Mouse (Mus musculus) heart, embryonic 12.5 days (tissue): ENCODE results near the gene Stk11. TPM values are rescaled to one million over a fixed set of nuclear protein-coding genes. Genes with fewer than 3 reads are reported as not detected.
A peak's percentile ranks its signal among the peaks of the same experiment; 100 is the strongest.

ENCODE experiments used
- ATAC-seq: fragments of 200-750 bp; cut with Nextera tagmentation; 2 replicates; pipeline ENCODE4 v1.8.0; 2017; ENCODE audit warnings: moderate TSS enrichment, moderate library complexity; ENCODE audit not compliant: insufficient number of reproducible peaks, low FRiP score
- H3K27ac ChIP-seq: fragments of 300-500 bp; sonication (generic); 2 replicates; pipeline ENCODE4 v1.5.1; 2016; ENCODE audit warnings: mild to moderate bottlenecking, moderate library complexity; ENCODE audit not compliant: poor library complexity, severe bottlenecking
- H3K27me3 ChIP-seq: fragments of 300-500 bp; sonication (generic); replicated peaks from 2 replicates; pipeline ENCODE4 v1.6.1; 2016; ENCODE audit warnings: mild to moderate bottlenecking, moderate library complexity
- H3K36me3 ChIP-seq: fragments of 300-500 bp; sonication (generic); 2 replicates; pipeline ENCODE4 v1.6.1; 2016; ENCODE audit warnings: mild to moderate bottlenecking, moderate library complexity
- H3K4me1 ChIP-seq: fragments of 300-500 bp; sonication (generic); replicated peaks from 2 replicates; pipeline ENCODE4 v1.6.1; 2016; ENCODE audit warnings: mild to moderate bottlenecking
- H3K4me2 ChIP-seq: fragments of 300-500 bp; sonication (generic); 2 replicates; pipeline ENCODE4 v1.6.1; 2016; ENCODE audit warnings: mild to moderate bottlenecking, moderate library complexity
- H3K4me3 ChIP-seq: fragments of 300-500 bp; sonication (generic); 2 replicates; pipeline ENCODE4 v1.5.1; 2016; ENCODE audit warnings: mild to moderate bottlenecking
- H3K9ac ChIP-seq: fragments of 300-500 bp; sonication (generic); 2 replicates; pipeline ENCODE4 v1.6.1; 2016; ENCODE audit warnings: mild to moderate bottlenecking, moderate library complexity
- H3K9me3 ChIP-seq: fragments of 300-500 bp; sonication (generic); replicated peaks from 2 replicates; pipeline ENCODE4 v1.6.1; 2016; ENCODE audit warnings: mild to moderate bottlenecking, moderate library complexity
- WGBS: fragments of 180-500 bp; shearing (Covaris S2); methylation state at CpG from one replicate; pipeline ENCODE4 v1.1.7; 2016; 5-methylcytosine and 5-hydroxymethylcytosine counted together
- polyA plus RNA-seq: library from polyadenylated mRNA; unstranded; fragments of >200 nt; fragmentation: Nextera tagmentation; extraction: Ambion mirVana; gene quantifications from 2 replicates; pipeline ENCODE4 v1.2.1, GENCODE M21; 2016

The Stk11 gene
- polyA plus RNA-seq, 1 experiment from 2014 or later, result 10.8 TPM

- peaks cover 70% of the 10 kb centered on the region for H3K36me3 ChIP-seq
- 4% methylated on average over 24 of the region's 26 CpGs for WGBS
Measured at GRCm38 (mm10) chr10:80151211-80152034, 35.8 kb downstream of the Stk11 start.

GRCm38 (mm10) chr10:80152071-80152872, 36.7 kb downstream of the Stk11 start:
- Histone ChIP-seq H3K36me3 (peaks cover 75% of the 10 kb centered on the region), H3K4me1 (peaks cover 65% of the 10 kb centered on the region), H3K9ac (peak overlapping the region; percentile 100), H3K4me2 (peak overlapping the region; percentile 87), H3K27ac (peak overlapping the region; percentile 98), H3K4me3 (peak overlapping the region; percentile 90), H3K27me3 (no peaks in the 10 kb centered on the region), H3K9me3 (no peaks in the 10 kb centered on the region)
- WGBS, result 12% methylated on average over 15 of the region's 15 CpGs
- ATAC-seq, result no peak

More at GRCm38 (mm10) chr10:80151211-80152034, 35.8 kb downstream of the Stk11 start:
- Histone ChIP-seq H3K9me3 (no peaks in the 10 kb centered on the region), H3K4me2 (peak overlapping the region; percentile 87), H3K9ac (peak overlapping the region; percentile 100), H3K27ac (peak overlapping the region; percentile 98), H3K4me1 (peaks cover 65% of the 10 kb centered on the region), H3K4me3 (peak overlapping the region; percentile 90), H3K27me3 (no peaks in the 10 kb centered on the region)
- no peak for ATAC-seq

DNA sequence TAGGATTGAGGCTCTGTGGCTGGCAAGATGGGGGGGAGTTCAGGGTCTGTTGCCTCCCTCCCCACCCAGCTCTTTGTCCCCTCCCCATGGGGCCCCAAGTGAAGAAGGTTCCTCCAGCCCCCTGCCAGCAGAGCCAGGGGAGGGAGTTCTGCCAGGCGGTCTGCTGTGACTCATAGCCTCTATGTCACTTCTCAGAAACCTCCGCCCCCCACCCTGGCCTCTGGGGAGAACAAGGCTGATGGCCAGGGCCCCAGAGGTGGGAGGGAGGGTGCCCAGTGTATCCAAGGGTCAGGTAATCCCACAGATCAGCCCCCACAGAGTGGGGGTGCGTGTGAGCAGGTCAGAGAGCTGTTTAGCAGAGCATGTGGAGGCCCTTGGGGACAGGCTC, 37.3 kb downstream of the Stk11 start:
- Histone ChIP-seq H3K36me3 (peaks cover 79% of the 10 kb centered on the region), H3K4me1 (peaks cover 64% of the 10 kb centered on the region), H3K9me3 (no peaks in the 10 kb centered on the region), H3K9ac (peak overlapping the region; percentile 100), H3K27ac (peak overlapping the region; percentile 98), H3K27me3 (no peaks in the 10 kb centered on the region), H3K4me2 (peak overlapping the region; percentile 87), H3K4me3 (peak overlapping the region; percentile 90)
- no peak for ATAC-seq
- WGBS, result 27% methylated on average over 3 of the region's 3 CpGs

DNA sequence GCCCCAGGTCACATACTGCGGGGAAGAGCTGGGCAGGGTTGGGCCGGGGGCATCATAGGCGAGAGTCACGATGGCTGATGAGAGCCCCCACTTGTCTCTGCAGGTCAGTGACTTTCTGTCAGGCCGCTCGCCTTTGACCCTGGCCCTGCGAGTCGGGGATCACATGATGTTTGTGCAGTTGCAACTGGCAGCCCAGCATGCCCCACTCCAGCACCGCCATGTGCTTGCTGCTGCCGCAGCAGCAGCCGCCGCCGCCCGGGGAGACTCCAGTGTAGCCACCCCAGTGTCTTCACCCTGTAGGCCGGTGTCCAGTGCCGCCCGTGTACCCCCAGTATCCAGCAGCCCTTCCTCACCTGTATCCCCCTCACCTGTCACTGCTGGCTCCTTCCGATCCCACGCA, 38.1 kb downstream of the Stk11 start:
- H3K27ac ChIP-seq, result peak overlapping the region; percentile 98
- H3K9ac ChIP-seq, result peak overlapping the region; percentile 100
- peaks cover 80% of the 10 kb centered on the region for H3K36me3 ChIP-seq
- H3K9me3 ChIP-seq, result no peaks in the 10 kb centered on the region
- H3K4me2 ChIP-seq, result peak overlapping the region; percentile 87; the same call in 1 of the 2 replicates
- H3K4me1 ChIP-seq, result peaks cover 71% of the 10 kb centered on the region
- H3K27me3 ChIP-seq, result no peaks in the 10 kb centered on the region
- WGBS, result 86% methylated on average over 19 of the region's 19 CpGs
- H3K4me3 ChIP-seq, result no peak overlapping the region
- no peak for ATAC-seq

- no peak overlapping the region for H3K4me2 ChIP-seq
- peak overlapping the region; percentile 98; the same call in 1 of the 2 replicates for H3K27ac ChIP-seq
- H3K4me1 ChIP-seq, result peaks cover 78% of the 10 kb centered on the region
- H3K36me3 ChIP-seq, result peaks cover 81% of the 10 kb centered on the region
- 0 out of 2 replicates have a peak overlapping the region, but pooled peaks have one; percentile 0 for H3K4me3 ChIP-seq
- H3K9ac ChIP-seq, result peak overlapping the region; percentile 100; the same call in 1 of the 2 replicates
- H3K27me3 ChIP-seq, result no peaks in the 10 kb centered on the region
- ATAC-seq, result no peak
- no peaks in the 10 kb centered on the region for H3K9me3 ChIP-seq
- WGBS, result 84% methylated on average over 7 of the region's 7 CpGs
Measured at GRCm38 (mm10) chr10:80154384-80154783, 38.8 kb downstream of the Stk11 start.

GRCm38 (mm10) chr10:80155277-80155676, 39.7 kb downstream of the Stk11 start:
- no peaks in the 10 kb centered on the region for H3K27me3 ChIP-seq
- peaks cover 74% of the 10 kb centered on the region for H3K36me3 ChIP-seq
- no peak for ATAC-seq
- no peak overlapping the region for H3K4me3 ChIP-seq
- H3K27ac ChIP-seq, result peak overlapping the region; percentile 19
- H3K4me2 ChIP-seq, result no peak overlapping the region
- no peaks in the 10 kb centered on the region for H3K9me3 ChIP-seq
- peaks cover 83% of the 10 kb centered on the region for H3K4me1 ChIP-seq
- WGBS, result 48% methylated on average over 1 of the region's 1 CpGs
- H3K9ac ChIP-seq, result peak overlapping the region; percentile 100

DNA sequence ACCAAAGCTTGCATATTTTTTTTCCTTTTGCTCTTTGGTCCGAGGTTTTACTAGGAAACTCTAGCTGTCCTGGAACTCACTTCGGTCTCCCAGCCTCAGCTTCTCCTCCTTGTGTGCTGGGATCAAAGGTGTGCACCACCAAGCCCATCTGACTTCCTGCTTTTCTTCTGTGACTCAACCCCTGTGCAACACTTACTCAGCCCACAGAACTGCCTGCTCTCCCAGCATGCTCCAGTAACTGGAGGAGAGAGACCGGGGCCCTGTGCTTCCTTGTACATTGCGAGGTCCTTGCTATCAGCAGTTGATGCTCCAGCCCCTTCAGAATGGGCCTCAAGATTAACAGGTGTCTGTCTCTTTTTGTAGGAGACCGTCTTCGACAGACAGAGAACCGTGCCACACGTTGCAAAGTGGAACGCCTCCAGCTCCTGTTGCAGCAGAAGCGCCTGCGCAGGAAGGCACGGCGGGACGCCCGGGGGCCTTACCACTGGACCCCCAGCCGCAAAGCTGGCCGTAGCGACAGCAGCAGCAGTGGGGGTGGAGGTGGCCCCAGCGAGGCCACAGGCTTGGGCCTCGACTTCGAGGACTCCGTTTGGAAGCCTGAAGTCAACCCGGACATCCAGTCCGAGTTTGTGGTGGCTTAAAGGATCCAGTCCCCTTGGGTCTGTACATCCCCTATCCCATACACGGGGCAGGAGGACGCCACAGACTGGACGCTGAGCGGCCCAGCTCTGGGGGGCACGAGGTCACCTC, 40.6 kb downstream of the Stk11 start:
- no peak overlapping the region for H3K4me3 ChIP-seq
- H3K9ac ChIP-seq, result peak overlapping the region; percentile 45
- H3K9me3 ChIP-seq, result no peaks in the 10 kb centered on the region
- peak overlapping the region; percentile 97 for H3K27ac ChIP-seq
- H3K4me2 ChIP-seq, result no peak overlapping the region
- no peaks in the 10 kb centered on the region for H3K27me3 ChIP-seq
- no peak for ATAC-seq
- 83% methylated on average over 29 of the region's 29 CpGs for WGBS
- H3K4me1 ChIP-seq, result peaks cover 92% of the 10 kb centered on the region
- peaks cover 67% of the 10 kb centered on the region for H3K36me3 ChIP-seq

DNA sequence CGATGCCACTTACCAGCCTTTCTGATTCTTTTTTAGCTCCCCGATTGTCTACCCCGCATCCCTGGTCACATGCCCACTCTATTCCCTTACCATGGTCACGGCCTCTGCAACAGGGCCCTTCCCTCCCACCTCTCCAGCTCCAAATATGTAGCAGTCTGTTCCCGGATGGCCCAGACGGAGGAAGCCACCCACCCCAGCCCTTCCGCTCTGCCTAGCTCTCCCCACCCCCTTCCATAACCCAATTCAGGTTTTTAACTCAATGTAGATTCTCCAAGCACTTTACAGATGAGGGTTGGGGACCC, 41.1 kb downstream of the Stk11 start:
- Histone ChIP-seq H3K4me3 (no peak overlapping the region), H3K27me3 (no peaks in the 10 kb centered on the region), H3K4me1 (peaks cover 95% of the 10 kb centered on the region), H3K9me3 (no peaks in the 10 kb centered on the region), H3K36me3 (peaks cover 62% of the 10 kb centered on the region), H3K4me2 (no peak overlapping the region), H3K27ac (peak overlapping the region; percentile 97), H3K9ac (peak overlapping the region; percentile 45)
- ATAC-seq, result no peak
- WGBS, result 55% methylated on average over 7 of the region's 7 CpGs

- ATAC-seq, result no peak
- H3K4me3 ChIP-seq, result no peak overlapping the region
- H3K4me2 ChIP-seq, result 0 out of 2 replicates have a peak overlapping the region, but pooled peaks have one; percentile 11
- H3K27me3 ChIP-seq, result no peaks in the 10 kb centered on the region
- H3K27ac ChIP-seq, result peak overlapping the region; percentile 97
- 52% methylated on average over 15 of the region's 15 CpGs for WGBS
- H3K9me3 ChIP-seq, result no peaks in the 10 kb centered on the region
- peak overlapping the region; percentile 48; the same call in 1 of the 2 replicates for H3K9ac ChIP-seq
- peaks cover 95% of the 10 kb centered on the region for H3K4me1 ChIP-seq
- H3K36me3 ChIP-seq, result peaks cover 56% of the 10 kb centered on the region
Measured at GRCm38 (mm10) chr10:80157141-80157929, 41.7 kb downstream of the Stk11 start.

DNA sequence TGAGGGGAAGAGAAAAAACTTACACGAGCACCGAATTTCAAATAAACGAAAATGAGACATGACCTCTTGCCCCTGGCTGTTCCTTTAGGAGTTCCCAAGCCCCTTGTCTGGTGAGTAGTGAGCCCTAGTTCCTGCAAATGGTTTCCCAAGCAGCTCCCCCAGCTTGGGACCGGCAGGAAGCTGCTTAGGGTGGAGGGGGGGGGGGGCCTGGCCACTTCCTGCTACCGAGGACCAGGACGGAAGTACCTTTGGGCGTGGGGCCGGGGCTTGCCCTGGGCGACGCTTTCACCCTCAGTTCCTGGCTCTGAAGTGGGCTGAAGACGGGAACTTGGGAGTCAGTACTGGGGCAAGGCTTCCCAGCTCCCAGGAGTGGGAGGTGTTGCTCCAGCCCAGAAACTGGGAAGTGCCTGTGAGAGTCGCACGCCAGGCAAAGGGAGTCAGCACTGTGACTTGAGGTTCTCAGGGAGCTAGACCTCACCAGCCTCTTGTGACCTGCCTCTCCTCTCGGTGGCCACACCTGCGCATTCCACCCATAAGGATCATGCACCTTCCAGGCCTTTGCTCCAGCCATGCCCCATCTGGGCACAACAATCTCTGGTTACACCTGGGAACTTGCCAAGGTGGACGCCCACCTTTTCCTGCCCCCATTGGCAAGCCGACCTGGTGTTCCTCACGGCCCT, 42.8 kb downstream of the Stk11 start:
- peaks cover 95% of the 10 kb centered on the region for H3K4me1 ChIP-seq
- peak overlapping the region; percentile 86 for H3K4me2 ChIP-seq
- no peaks in the 10 kb centered on the region for H3K27me3 ChIP-seq
- peak overlapping the region; percentile 97 for H3K27ac ChIP-seq
- 12% methylated on average over 18 of the region's 18 CpGs for WGBS
- H3K9me3 ChIP-seq, result no peaks in the 10 kb centered on the region
- peaks cover 45% of the 10 kb centered on the region for H3K36me3 ChIP-seq
- H3K4me3 ChIP-seq, result 0 out of 2 replicates have a peak overlapping the region, but pooled peaks have one; percentile 41
- H3K9ac ChIP-seq, result peak overlapping the region; percentile 40; the same call in 1 of the 2 replicates
- ATAC-seq, result no peak
